Mouse (Mus musculus) lung, adult 18-20 months (tissue): ENCODE measurements around the gene Frmpd1.
A peak's percentile ranks its signal among the peaks of the same experiment; 100 is the strongest.

Experiments
- DNase-seq, 2 experiments: peaks; one replicate each; pipeline ENCODE4 v3.0.0; 2022; ENCODE audit warnings: mixed read lengths in 2 of 2

Gene Frmpd1

DNA sequence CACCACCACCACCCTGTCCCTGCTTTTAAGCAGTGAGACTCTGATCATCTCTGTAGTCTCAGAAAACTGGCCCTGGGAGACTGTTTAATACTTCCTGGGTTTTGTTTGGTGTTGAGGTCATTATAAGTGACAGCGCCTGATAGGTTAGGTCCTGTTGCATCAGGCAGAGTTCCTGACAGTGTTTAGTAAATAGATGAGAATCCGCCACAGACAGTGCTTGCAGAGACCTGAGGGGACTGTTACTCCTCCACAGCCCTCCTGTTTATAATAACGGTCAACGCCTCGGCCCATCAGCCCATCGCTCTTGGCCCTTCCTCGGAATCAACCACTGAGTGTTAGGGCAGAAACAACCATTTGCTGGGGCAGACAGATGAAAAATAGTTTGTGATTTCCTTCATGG, 57.5 kb downstream of the Frmpd1 start:
- DNase-seq = no peak

DNA sequence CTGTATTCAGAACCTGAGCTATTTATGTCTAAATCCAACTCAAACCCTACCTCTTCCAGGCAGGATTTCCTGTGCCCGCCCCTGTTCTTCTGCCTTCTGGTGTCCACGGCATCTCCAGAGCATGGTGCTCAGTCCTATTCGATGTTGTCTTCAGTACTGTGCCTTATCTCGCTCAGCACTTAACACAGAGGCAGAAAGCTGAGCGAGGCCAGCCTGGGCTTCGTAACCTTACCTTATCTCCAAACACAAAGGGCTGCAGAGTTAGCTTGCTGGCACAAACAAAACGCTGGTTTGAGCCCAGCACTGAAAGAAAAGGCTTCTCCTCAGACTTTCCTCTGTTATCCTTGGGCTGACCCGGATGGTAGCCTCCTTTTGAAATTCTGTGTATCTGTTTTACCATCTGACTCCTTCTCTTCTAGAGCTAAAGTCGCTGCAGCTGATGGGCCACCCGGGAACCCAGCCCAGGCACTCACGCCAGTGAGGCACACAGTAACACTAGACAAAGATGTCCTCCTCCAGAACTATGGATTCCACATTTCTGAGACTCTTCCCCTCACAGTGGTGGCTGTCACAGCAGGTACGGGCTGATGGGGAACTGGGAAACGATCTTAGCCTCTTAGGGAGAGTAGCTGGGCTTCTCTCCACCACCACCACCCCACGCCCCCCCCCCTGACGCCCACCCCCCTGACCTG, 58.7 kb downstream of the Frmpd1 start:
- no peak for DNase-seq

DNA sequence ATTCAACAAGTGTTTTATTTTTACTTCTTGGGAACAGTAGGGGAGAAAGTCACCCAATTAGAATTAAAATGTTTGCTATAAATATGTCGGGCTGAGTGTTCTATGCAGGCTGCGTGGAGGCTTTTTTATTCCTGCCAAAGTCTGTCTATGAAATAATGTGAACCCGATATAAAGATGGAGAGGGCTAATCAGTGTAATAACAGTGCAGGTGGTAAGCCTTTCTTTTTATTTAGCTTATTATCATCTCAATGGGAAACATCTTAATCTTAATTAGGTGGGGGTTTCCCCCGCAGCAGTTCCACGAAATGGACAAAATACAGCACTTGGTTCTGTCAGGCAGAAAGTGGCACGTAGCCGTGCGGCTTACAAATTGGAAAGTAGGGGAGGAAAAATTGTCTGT, 66.6 kb downstream of the Frmpd1 start:
- DNase-seq = no peak

DNA sequence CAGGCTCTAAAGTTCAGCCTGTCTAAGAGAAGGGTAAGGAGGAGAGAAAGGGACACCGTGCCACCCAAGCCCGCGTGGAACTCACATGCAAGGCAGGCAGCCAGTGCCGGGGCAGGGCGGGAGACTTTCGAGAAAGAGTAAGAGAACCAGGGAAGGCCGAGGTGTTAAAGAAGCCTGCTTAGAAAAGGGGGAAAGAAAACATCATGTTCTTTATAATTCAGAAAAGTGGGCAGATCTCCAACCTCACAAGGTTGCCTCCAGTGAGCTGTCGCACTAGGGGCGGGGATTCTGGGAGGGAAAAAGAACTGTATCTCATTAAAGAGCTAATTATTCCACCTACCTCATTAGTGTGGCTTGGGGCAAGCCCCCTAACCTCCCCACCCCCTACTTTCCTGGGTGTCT, 68.2 kb downstream of the Frmpd1 start:
- DNase-seq = no peak

DNA sequence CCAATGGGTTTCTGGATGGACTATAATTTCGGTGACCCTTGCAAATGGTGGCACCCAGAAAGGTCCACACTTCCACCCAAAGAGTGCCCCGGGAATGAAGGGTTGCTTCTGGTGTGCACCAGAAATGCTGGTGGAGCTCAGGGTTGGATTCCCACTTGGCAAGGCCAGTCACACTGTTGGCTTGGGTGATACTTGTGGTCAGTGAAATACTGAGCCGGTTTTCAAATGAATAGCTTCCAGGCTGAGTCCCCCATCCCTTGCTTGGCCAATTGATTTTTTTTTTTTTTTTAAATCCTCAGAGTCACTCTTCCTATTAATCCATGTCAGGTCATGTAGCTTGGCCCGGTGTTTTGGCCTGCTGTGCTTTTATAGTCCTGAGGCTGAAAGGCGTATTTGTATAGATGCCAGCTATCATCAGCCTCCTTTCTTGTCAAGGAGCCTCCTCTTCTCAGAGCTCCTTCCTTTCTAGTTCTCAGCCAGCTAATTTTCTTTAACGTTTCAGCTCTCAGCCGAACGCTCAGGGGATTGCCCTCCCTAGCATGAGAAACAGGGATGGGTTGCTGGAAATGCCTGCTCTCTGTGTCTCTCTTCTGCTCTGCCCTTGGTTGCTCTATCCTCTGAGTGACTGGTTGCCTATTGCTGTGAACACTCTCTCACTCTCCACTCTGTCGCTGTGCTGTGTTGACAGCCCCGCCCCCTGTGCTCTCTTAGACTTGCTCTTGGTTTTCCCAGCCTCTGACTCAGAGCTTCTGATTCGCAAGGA, 69.3 kb downstream of the Frmpd1 start:
- DNase-seq = peak in 1 of 2 experiments; percentile 9

DNA sequence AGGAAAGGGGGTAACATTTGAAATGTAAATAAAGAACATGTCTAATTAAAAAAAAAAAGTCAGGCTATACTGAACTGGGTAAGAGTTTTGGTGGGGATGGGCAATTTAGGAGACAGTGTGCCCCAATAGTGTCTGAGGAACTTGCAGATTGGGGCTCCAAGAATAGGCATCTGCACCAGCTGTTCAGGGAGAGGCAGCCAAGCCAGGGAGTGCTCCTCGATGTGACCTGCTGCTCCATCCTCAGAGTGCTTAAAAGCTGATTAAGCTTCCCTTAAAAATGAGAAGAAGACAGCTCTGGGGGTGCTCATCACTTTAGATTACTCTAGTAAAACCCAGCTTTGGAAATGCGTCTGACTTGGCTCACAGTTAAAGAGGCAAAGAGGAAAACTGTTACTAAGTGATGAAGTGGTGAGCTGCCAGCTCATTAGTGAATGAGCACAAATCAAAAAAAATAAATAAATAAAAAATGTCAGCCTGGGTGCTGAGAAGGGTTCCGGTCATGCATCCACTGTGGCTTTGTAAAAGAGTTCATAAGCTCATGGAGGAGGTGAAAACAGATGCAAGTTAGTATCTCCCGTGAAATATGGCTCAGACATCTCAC, 74.7 kb downstream of the Frmpd1 start:
- no peak for DNase-seq

DNA sequence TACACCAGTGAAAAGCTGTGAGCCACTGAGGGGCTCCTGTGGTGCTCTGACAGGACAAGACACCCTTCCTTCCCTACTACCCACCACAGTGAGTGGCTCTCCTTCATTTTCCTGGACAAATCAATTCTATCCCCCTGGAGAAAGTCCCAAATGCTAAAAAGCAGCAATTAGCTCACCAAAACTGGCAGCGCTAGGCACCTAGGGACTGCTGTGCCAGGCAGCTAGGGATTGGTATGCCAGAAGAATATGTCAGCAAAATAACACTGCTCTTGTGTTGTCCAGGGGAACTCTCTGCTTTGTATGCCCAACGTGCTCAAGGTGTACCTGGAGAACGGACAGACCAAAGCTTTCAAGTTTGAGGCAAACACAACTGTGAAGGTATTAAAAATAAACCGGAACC, 76.9 kb downstream of the Frmpd1 start:
- no peak for DNase-seq

DNA sequence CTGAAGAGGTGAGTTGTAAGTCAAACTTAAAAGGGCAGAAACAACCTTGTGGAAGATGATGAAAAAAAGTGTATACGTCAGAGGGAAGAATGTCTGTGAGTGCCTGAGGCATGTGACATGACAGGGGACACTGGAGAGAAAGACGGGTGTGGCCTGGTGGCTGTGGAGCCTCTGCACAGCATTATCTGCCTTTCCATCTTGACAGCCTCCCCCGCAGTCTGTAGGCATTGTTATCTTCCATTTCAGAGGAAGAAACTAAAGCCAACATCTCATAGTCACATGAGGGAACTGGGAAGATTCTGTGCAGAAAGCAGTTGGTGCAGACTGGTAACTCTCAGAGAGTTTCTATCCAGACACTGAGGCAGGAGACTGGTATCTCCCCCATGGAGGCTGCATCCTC, 83.2 kb downstream of the Frmpd1 start:
- DNase-seq = no peak

DNA sequence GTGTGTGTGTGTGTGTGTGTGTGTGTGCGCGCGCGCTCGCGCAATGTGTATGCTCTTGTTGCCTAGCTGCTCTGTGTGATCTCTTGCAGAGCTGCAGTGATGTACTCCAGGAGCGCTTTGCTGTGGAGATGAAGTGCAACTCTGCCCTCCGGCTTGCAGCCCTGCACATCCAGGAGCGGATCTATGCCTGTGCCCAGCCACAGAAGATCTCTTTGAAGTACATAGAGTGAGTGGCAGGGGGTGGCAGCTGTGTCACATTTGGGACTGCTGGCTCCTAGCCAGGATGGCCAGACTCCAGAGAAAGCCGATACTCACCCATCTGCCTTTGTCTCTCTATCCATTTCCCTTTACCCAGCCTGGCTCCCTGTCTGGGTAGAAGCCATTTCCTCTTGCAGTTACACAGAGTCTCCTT, 86.4 kb downstream of the Frmpd1 start:
- DNase-seq = no peak

DNA sequence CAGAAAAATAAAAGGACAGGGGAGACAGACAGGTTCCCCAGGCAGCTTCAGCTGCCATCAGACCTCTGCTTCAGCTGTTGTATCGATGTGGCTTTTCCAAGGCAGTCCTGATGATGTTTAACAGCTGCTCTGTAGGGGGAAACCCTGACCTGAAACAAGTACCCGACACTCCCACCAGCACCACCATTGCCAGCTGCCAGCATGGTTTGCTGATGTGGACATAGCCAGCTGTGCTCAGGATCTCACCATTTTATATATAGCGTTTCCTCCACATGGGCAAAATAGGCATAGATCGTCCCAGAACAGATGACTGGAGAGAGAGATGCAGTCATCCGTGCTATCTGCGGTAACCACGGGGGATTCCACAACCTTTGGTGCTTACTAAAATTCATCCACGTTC, 91.1 kb downstream of the Frmpd1 start:
- no peak for DNase-seq

DNA sequence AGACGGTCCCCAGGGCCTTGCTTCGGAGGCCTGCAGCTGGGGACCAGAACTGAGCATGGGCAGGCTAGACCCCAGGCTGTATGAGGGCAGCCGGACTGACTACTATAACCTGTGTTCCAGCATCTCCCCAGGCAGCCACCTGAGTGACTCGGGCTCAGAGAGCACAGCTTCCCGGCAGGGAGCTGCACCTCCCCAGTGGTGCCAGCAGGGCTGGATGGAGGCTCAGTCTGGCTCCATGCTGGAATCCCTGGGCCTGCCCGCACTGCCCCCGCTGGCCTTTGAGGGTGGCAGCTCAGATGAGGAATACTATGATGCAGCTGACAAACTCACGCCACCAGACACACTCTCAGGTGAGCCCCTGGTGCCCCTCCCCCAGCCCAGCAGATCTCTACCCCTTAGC, 94.6 kb downstream of the Frmpd1 start:
- no peak for DNase-seq

DNA sequence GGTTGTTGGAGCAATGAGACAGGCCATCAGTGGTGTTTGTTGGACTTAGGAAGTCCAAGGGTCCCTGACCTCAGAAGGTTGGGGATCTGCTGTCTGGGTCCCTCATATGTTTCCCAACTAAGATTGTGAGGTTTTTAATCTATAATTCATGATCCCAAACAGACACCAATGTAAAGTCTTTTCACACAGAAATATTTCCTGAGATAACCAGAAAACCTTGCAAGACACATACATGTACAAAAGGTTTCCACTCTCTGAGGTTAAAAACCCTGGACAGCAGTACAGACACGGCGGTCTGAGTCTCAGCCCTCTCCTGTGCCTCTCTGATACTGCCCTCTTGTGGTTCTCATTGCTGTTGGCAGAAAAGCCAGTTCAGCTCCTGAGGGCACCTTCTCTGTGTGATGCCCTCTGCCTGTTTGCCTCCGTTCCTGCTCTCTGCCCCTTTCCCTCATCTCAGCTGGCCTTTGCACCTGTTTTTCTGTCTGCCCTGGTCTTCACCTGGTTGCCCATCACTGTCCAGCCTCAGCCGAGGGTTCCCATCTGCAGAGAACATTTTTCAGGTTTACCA, 95.4 kb downstream of the Frmpd1 start:
- DNase-seq = peak; percentile 27 to 62

DNA sequence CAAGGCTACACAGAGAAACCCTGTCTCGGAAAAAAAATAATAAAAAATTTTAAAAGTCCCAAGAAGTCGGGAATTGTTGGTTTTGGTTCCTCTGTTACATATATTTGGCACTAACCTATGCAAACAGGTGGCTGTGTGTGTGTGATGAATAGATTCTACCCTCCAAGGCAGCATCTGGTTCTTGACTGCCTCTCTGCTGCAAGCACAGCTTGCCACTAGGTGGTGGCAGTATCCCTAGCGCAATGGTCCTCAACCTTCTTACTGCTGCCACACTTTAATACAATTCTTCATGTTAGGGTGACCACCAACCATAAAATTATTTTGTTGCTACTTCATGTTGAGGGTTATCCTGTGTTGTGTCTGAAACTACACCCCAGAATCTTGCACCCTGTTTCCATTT, 101.6 kb downstream of the Frmpd1 start:
- no peak for DNase-seq

DNA sequence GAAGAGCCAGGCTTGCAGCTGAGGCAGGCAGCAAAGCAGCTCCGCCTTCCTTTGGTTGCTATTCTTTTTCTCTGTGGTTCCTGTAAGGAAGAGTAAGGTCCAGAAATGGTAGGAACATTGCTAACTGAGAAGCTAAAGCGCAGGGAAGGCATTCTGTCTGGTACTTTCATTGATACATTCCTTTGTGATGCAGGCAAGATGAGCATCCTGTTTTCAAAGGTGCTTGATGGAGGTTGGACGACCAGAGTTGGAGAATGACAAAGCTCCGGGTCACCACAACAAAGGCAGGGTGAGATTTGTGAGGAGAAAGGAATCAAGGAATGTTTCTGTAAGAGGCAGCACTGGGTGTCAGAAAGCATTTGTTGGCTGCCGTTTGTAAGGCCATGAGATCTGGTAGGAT, 103.2 kb downstream of the Frmpd1 start:
- DNase-seq = no peak

DNA sequence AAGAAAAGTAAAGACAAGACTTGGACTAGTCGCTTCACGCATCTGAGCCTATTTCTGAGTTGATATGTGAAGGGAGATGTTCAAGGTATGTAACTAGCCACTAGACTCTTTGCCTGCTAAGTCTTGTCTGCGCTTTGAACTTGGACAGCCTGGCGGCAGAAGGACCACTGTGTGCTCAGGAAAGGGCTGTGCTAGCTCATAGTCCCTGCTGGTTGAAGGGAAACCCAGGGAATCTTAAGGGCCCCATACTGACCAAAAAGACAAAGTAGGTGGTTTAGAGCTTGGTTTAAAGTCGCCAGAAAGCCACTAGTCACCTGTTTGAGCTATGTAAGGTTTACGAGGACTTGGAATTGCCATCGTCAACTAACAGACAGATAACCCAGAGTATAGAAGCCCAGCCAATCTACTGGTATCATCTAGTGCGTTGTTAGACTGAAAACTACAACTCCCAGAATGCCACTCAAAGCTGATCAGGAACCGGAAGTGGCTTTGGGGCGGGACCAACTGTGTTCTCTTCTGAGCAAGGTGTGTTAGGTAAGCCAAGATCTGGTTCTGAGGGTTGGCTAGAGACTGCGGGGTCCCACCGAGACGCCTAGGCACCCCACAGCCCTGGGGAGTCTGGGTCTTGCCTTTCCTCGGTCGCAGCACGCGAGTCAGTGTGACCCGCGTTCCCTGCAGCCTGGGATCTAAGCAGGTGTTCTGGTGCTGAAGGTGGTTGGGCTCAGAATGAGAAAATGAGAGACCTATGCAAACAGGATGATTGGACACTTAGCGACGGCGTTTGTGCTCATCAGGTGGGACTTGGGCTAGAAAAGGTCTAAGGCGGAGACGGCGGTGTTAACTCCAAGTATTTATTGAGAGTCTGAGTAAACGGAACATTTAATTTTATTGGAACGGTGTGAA, 112.2 kb downstream of the Frmpd1 start, which contains the start of gene Trmt10b:
Trmt10b (plus strand) TSS at position 466 of the 903 bp plus-strand sequence.
- peak; percentile 78 for DNase-seq

DNA sequence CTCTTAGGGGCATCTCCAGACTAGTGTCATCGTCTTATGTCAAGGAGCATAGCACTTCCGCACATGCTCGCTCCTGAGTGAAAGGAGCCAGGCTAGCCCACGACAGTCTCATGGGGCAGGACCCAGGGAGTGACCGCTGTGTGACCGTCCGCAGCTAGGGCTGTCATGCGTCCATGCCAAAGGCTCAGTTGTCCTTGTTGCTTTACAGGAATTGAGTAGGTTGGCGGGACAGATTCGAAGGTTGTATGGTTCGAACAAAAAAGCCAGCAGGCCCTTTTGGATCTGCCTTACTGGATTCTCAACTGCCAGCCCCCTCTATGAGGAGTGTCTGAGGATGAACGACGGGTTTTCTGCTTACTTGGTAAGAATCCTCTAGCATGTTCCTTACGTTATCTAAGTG, 120.9 kb downstream of the Frmpd1 start:
- no peak for DNase-seq

DNA sequence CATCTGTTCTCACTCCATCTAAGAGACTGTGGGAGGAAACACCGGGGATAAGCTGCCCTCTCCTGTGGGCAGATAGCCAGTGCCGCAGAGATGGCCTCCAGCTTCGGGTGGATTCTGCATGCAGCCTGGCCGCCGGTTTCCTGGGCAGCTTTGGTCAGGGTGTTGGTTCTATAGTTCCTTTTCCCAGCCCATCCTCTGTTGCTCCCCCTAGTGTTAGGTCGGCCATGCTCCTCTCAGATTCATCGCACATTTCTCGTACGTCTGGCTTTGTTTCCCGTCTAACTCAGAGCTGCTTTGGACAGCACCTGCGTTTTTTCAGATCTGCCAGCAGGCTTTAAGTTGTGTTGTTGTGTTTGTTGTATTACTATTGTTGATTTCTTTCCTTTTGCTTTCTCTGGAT, 123.4 kb downstream of the Frmpd1 start:
- no peak for DNase-seq

DNA sequence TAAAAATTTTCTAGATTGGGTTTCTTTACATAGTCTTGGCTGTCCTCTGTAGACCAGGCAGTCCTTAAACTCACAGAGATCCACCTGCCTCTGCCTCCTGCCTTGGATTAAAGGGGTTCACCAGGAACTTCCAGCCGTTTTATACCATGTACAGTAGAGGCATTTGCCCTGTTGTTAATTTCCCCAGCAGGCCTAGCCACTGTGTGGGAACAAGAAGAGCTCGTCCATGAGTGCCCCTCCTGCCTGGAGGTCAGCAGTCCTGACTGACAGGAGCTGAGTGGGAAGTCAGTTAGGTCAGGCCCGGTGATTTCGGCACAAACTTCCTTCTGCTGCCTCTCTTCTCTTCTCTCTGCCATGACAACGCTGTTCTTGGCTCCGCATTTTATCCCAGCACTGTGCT, 123.9 kb downstream of the Frmpd1 start:
- DNase-seq = no peak

DNA sequence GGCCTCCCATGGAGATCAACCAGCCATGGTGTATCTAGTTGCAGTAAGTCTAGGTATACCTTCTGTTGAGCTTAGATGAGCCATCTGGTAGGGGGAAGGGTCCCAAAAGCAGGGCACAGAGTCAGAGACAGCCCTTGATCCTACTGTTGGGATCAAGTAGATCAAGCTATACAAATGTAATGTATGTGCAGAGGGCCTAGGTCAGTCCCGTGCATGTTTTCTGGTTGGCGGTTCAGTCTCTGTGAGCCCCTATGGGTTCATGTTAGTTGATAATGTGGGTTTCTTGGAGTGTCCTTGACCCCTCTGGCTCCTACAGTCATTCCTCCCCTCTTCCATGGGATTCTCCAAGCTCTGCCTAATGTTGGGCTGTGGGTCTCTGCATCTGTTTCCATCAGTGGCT, 126.4 kb downstream of the Frmpd1 start:
- DNase-seq = no peak

DNA sequence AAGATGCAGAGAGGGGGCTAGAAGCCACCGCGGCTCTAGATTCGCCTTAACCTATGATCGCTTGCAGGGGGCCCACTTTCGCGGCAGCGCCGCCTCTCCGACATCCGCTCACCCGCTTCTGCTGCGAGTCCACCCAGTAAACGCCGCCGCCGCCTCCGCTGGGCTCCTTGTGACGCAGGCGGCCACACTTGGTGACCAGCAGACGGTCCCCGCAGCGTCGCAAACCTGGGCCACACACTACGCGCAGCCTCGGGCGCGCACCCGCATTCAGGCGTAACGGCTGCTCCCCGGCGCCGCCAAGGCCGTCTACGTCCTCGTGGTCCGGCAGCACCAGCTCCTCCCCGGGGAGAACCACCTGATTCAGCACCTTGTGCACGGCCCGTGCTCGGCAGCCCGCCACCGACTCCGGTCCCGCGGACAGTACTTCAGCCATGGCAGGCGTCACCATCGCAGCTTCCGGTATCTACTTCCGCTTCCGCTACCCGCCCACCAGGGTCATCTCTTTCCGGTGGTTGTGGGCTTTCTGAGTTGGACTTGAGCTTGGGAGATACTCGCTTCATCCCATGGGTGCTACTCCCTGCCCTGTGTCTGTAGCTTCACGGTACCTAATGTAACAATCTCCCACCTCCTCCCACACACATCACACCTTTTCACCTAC, 135.6 kb downstream of the Frmpd1 start:
- peak; percentile 84 to 89 for DNase-seq

DNA sequence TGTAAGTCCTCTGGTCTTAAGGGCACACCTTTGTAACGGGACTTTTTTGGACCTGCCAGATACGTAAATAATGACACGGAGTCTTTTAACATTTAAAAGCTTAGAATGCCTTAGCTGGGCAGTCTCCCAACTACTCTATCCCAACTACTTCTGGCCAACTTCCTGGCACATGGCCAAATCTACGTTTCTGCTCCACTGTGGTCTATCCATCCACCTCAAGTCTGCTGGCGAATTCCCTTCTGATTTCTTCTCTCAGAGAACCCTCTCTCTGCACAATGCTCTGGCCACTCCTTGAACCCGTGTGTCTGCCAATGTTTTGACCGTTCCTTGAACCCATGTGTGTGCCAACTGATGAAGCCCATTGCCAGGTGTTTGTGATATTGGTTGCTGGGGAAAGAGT, 146.5 kb downstream of the Frmpd1 start:
- DNase-seq = peak in 1 of 2 experiments; percentile 25

DNA sequence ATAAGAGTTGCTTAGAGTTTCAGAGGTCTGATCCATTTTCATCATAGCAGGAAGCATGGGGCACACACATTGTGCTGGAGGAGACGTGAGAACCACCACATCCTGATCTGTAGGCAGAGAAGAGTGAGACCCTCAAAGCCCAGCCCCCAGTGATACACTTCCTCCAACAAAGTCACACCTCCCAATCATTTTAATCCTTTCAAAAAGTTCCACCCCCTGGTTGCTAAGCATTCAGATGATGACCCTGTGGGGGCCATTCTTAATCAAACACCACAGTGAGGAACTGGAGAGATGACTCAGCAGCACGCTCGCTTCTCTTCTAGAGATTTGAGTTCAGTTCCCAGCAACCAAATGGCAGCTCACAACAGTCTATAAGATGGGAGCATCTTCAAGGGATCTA, 147.8 kb downstream of the Frmpd1 start:
- DNase-seq = no peak
